Mouse (Mus musculus) forebrain, embryonic 13.5 days (tissue): ENCODE results near the gene Map2. TPM values are rescaled to one million over a fixed set of nuclear protein-coding genes. Genes with fewer than 3 reads are reported as not detected.

Experiments
- ATAC-seq: fragments of 200-750 bp; cut with Nextera tagmentation; 2 replicates; pipeline ENCODE4 v1.8.0; 2017
- H3K27ac ChIP-seq: fragments of 300-500 bp; sonication (generic); 2 replicates; pipeline ENCODE4 v1.5.1; 2015; ENCODE audit warnings: inconsistent platforms, mild to moderate bottlenecking, moderate library complexity
- H3K27me3 ChIP-seq: fragments of 300-500 bp; sonication (generic); 2 replicates; pipeline ENCODE4 v1.6.1; 2015; ENCODE audit warnings: mild to moderate bottlenecking, inconsistent platforms
- H3K36me3 ChIP-seq: fragments of 300-500 bp; sonication (generic); 2 replicates; pipeline ENCODE4 v1.6.1; 2015; ENCODE audit warnings: mild to moderate bottlenecking, inconsistent platforms; ENCODE audit not compliant: poor library complexity, severe bottlenecking
- H3K4me1 ChIP-seq: fragments of 300-500 bp; sonication (generic); 2 replicates; pipeline ENCODE4 v1.6.1; 2015; ENCODE audit warnings: inconsistent platforms
- H3K4me2 ChIP-seq: fragments of 300-500 bp; sonication (generic); 2 replicates; pipeline ENCODE4 v1.6.1; 2015; ENCODE audit warnings: inconsistent platforms, mild to moderate bottlenecking, moderate library complexity
- H3K4me3 ChIP-seq: fragments of 300-500 bp; sonication (generic); 2 replicates; pipeline ENCODE4 v1.5.1; 2015; ENCODE audit warnings: mild to moderate bottlenecking, inconsistent platforms
- H3K9ac ChIP-seq: fragments of 300-500 bp; sonication (generic); 2 replicates; pipeline ENCODE4 v1.6.1; 2015; ENCODE audit warnings: mild to moderate bottlenecking, inconsistent platforms
- H3K9me3 ChIP-seq: fragments of 300-500 bp; sonication (generic); replicated peaks from 2 replicates; pipeline ENCODE4 v1.6.1; 2016; ENCODE audit warnings: inconsistent platforms
- WGBS: fragments of 180-500 bp; shearing (Covaris S2); methylation state at CpG from one replicate; pipeline ENCODE4 v1.1.7; 2015; 5-methylcytosine and 5-hydroxymethylcytosine counted together
- polyA plus RNA-seq: library from polyadenylated mRNA; unstranded; fragments of >200 nt; fragmentation: Nextera tagmentation; extraction: Ambion mirVana; gene quantifications from 2 replicates; pipeline ENCODE4 v1.2.1, GENCODE M21; 2015

The Map2 gene
- polyA plus RNA-seq, 1 experiment from 2014 or later, result 332 TPM

DNA sequence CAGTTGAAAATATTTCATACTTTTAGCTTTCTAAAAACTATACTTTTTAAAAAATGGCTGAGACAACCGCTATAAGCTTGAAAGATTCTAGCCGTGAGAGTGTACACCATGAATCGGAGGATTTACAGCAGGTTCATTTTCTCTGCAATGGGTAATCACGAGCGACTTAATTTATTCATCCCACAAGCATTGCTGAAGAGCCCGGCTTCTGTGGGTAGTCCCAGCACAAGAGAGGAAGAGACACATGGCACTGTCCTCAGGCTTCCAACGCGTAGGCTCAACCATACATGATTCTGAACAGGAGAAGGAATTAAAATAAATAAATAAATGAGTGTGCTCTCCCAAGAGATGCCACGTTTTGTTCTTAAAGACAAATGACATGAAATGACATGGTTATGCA lies 148.4 kb downstream of the Map2 start:
- Histone ChIP-seq H3K9ac (peak overlapping the region; percentile 61), H3K27me3 (no peaks in the 10 kb centered on the region), H3K9me3 (no peaks in the 10 kb centered on the region), H3K4me2 (peak overlapping the region; percentile 54), H3K4me3 (peak overlapping the region; percentile 44), H3K4me1 (peaks cover 61% of the 10 kb centered on the region), H3K36me3 (peaks cover 3% of the 10 kb centered on the region; the same call in 1 of the 2 replicates), H3K27ac (peak overlapping the region; percentile 55)
- ATAC-seq, result peak; percentile 59
- 55% methylated on average over 9 of the region's 9 CpGs for WGBS

DNA sequence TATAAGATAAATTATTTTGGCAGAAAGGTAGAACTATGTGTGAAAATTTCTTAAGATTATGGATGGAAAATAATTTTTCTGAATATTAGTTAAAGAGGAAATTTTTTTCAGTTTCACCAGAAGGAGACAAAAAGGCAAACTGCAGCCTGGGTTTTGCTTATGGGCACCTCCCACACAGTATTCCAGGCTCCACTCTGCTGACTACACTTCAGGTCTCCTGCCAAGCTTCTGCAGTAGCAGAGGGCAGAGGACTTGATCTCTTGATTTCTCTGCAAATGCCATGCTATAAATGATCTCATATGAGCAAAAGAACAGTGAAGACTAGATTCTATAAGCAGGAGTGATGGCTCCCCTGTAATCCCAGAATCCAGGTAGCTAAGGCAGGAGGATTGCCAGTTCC lies 149.9 kb downstream of the Map2 start:
- peak overlapping the region; percentile 44 for H3K4me3 ChIP-seq
- no peak overlapping the region for H3K27ac ChIP-seq
- H3K36me3 ChIP-seq, result peaks cover 9% of the 10 kb centered on the region; the same call in 1 of the 2 replicates
- ATAC-seq, result no peak
- H3K4me2 ChIP-seq, result peak overlapping the region; percentile 54
- no peaks in the 10 kb centered on the region for H3K9me3 ChIP-seq
- peaks cover 63% of the 10 kb centered on the region for H3K4me1 ChIP-seq
- no peak overlapping the region for H3K9ac ChIP-seq
- H3K27me3 ChIP-seq, result no peaks in the 10 kb centered on the region

DNA sequence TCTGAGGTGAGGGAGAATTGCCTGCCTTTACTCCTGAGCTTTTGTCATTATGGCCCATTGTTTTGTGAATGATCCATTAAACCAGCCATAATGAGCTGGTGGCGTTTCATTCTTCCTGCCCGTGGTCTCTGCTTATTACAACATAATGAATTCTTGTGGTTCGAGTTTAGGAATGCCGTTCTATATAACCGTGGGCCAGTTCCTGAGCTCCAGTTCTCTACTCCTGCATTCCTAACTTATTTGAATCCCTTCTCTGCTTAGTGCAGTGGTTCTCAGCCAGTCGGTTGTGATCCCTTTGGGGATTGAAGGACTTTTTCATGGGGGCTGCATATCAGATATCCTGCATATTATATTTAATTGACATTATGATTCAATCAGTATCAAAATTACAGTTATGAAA lies 153.9 kb downstream of the Map2 start:
- H3K4me3 ChIP-seq, result no peak overlapping the region
- peaks cover 42% of the 10 kb centered on the region for H3K4me1 ChIP-seq
- H3K9me3 ChIP-seq, result no peaks in the 10 kb centered on the region
- H3K4me2 ChIP-seq, result no peak overlapping the region
- no peaks in the 10 kb centered on the region for H3K27me3 ChIP-seq
- no peak for ATAC-seq
- no peak overlapping the region for H3K27ac ChIP-seq
- H3K9ac ChIP-seq, result no peak overlapping the region
- WGBS, result 15% methylated on average over 6 of the region's 6 CpGs
- H3K36me3 ChIP-seq, result peaks cover 12% of the 10 kb centered on the region; the same call in 1 of the 2 replicates

DNA sequence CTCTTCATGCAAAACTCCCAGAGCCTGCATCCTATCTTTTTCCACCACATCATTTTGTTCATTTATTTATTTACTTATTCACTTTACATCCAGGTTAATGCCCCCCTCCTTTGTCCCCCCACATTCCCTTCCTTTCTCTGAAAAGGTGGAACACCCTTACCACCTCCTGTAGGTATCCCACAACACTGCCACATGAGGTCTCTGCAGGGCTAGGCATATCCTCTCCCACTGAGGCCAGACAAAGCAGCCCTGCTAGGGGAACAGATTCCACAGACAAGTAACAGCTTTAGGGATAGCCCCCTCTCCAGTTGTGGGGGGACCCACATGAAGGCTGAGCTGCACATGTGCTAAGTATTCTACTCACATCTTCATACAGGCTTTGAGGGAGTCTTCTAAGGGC lies 154.5 kb downstream of the Map2 start:
- Histone ChIP-seq H3K4me1 (peaks cover 36% of the 10 kb centered on the region), H3K27ac (no peak overlapping the region), H3K9me3 (no peaks in the 10 kb centered on the region), H3K36me3 (peaks cover 12% of the 10 kb centered on the region; the same call in 1 of the 2 replicates), H3K27me3 (no peaks in the 10 kb centered on the region), H3K4me3 (no peak overlapping the region), H3K4me2 (no peak overlapping the region), H3K9ac (no peak overlapping the region)
- 0 out of 2 replicates have a peak, but pooled peaks have one; percentile 19 for ATAC-seq

DNA sequence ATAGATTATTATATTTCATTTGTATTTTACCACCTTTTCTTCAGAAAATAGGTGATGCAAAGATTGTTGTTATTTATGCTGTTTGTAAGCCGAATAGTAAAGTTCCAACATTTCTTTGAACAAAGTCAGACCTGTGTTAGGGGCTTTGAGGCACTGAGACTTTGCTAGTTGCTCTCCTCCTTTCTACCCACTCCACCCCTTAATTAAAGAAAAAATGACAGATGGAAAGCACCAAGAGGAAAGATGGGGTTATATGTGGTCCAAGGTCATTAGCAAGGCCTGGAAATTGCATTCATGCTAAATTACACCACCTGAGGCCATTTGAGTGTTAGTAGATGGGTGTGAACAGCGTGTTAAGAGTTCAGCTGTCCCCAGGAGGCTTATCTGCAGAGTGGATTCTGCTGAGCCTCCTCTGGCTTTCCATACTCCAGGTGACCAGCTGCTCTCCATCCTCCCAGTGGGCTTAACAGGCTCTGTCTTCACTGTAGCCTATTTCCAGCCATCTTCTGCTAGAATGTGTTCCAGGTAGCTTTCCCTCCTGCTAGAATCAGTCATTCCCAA lies 160.7 kb downstream of the Map2 start:
- Histone ChIP-seq H3K36me3 (no peaks in the 10 kb centered on the region), H3K27ac (peak overlapping the region; percentile 46; the same call in 1 of the 2 replicates), H3K4me1 (peaks cover 28% of the 10 kb centered on the region), H3K9ac (no peak overlapping the region), H3K9me3 (no peaks in the 10 kb centered on the region), H3K4me2 (no peak overlapping the region), H3K27me3 (no peaks in the 10 kb centered on the region), H3K4me3 (no peak overlapping the region)
- WGBS, result 75% methylated on average over 2 of the region's 2 CpGs
- peak; percentile 44; the same call in 1 of the 2 replicates for ATAC-seq

DNA sequence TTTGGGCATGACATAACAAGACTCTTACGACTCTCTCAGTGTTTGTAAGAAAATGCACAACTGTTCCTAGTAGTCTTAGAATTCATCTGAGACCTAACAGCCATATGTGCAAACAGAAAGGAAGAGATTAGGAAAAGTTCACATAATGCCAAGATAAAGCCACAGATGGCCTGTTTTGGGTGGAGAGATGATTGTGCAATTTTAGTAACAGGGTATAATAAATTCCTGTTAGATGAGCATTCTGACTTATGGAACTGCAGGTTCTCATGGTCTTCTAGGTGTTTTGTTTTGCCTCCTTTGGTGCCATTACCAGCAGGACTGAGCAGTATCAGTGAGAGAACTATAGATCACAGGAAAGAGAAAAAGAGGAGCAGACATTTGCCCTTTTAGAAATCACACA lies 164.1 kb downstream of the Map2 start:
- Histone ChIP-seq H3K27me3 (no peaks in the 10 kb centered on the region), H3K4me1 (peaks cover 28% of the 10 kb centered on the region), H3K36me3 (0 out of 2 replicates have a peak, but pooled peaks cover 4% of the 10 kb centered on the region), H3K9ac (no peak overlapping the region), H3K9me3 (no peaks in the 10 kb centered on the region), H3K4me3 (no peak overlapping the region), H3K27ac (no peak overlapping the region; the same call in 1 of the 2 replicates), H3K4me2 (no peak overlapping the region)
- ATAC-seq, result no peak
- 61% methylated on average over 1 of the region's 1 CpGs for whole genome bisulfite sequencing

DNA sequence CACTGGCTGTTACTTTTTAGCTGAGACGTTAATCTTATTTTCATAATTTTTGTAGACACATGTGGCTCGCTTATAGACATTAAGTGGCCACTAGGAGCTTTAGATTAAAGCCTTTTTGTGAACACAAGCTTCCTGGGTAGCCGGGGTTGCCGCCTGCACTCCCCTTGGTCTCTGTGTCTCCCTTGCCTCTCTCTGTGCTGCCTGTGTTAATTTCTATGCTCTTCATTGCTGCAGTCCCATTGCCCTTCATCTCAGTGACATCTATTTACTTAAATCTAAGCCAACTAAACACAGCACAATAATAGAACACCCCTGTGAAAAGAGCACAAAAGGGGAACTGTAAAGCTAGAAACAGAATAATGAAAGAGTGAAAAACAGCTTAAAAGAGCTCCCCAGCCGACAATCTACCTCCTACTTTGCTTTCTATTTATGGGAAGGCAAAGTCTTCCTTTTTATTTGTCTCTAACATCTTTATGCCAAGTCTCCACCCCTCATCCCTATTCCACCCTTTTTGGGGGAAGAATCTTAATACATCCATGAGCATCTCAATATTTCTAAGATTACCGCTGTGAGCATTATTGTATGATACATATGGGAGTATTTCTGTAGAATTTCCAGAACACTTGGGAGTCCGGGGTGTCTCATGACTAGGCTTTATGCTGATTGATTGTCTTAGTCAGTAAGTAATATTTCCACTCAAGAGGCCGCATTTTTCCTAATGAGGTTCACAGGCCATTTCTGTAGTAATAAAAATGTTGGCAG lies 173.5 kb downstream of the Map2 start:
- WGBS, result 31% methylated on average over 8 of the region's 8 CpGs
- Histone ChIP-seq H3K9me3 (no peaks in the 10 kb centered on the region), H3K4me3 (no peak overlapping the region), H3K9ac (no peak overlapping the region), H3K4me2 (no peak overlapping the region), H3K36me3 (peaks cover 6% of the 10 kb centered on the region; the same call in 1 of the 2 replicates), H3K27me3 (no peaks in the 10 kb centered on the region), H3K4me1 (peaks cover 24% of the 10 kb centered on the region), H3K27ac (0 out of 2 replicates have a peak overlapping the region, but pooled peaks have one; percentile 3)
- peak; percentile 34; the same call in 1 of the 2 replicates for ATAC-seq

DNA sequence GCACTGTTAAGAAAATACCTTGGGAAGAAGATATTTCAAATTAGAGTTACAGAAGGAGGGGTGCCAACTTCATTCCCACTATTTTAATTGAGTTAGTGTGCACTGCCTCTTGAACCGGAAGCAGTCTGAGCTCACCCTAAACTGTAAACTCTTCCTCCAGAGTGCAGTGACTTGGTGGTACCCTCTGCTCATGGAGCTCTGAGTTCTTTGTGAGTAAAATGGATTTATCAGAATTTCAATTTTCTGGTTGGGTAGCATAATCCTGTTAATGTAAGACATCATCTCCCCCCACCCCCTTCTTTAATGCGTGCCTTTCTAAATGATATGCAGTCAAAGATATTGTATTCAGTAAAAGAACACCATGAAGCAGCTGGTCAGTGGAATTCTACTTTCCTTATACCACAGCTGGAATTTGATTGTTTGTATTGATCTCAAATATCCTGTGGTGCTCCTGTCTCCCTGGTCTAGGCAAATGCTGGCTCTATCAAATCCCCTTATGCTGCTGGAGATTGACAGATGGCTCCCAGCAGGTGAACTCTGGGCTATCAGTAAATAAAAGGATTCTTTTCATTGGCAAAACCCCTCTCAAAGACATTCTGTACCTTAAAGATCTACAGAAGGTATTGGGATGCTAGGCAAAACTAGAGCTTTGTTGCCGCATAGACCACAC lies 174.2 kb downstream of the Map2 start:
- WGBS, result 37% methylated on average over 3 of the region's 3 CpGs
- Histone ChIP-seq H3K4me3 (no peak overlapping the region), H3K36me3 (peaks cover 6% of the 10 kb centered on the region; the same call in 1 of the 2 replicates), H3K27me3 (no peaks in the 10 kb centered on the region), H3K27ac (no peak overlapping the region), H3K9ac (no peak overlapping the region), H3K4me1 (peaks cover 24% of the 10 kb centered on the region), H3K9me3 (no peaks in the 10 kb centered on the region), H3K4me2 (no peak overlapping the region)
- ATAC-seq, result peak; percentile 23; the same call in 1 of the 2 replicates

DNA sequence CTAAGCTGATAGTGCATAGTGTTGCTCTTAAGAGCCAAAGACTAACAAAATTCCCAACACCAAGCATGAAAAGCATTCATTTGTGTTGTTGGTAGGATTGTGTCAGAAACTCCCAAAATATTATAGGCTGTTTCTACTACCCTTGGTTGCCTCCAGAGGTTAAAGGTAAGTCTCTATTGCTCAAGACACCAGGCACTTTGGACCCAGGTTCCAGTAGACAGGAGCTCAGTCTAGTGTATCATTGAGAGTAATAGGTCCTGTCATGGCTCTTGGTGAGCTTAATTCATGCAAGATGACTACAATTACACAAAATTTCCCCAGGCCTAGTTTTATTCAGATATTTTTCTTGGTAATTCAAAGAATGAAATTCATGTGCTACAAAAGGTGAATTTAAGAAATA lies 176.3 kb downstream of the Map2 start:
- Histone ChIP-seq H3K36me3 (peaks cover 6% of the 10 kb centered on the region; the same call in 1 of the 2 replicates), H3K27ac (no peak overlapping the region), H3K4me1 (peaks cover 24% of the 10 kb centered on the region), H3K9me3 (no peaks in the 10 kb centered on the region), H3K27me3 (no peaks in the 10 kb centered on the region), H3K4me2 (no peak overlapping the region), H3K4me3 (no peak overlapping the region), H3K9ac (no peak overlapping the region)
- no peak for ATAC-seq

DNA sequence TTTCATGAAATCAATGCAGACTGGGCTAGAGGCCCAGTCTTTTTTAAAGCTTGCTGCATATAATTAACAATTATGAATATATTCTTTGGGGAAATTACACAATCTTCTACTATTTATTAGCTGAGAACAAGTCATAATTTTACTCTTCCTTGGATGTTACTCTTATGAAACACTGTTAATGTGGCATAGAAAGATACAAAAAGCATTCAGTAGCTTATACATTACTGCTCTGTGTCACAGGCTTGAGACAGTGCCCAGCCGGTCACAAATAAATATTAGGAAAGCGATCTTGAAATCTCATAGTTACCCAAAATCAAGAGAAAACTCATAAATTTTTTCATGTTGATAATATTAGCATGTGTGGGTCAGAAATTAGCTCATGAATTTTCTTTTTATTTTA lies 186.7 kb downstream of the Map2 start:
- H3K4me1 ChIP-seq, result peaks cover 7% of the 10 kb centered on the region
- peaks cover 23% of the 10 kb centered on the region for H3K36me3 ChIP-seq
- WGBS, result 89% methylated on average over 2 of the region's 2 CpGs
- no peak overlapping the region for H3K27ac ChIP-seq
- H3K4me2 ChIP-seq, result no peak overlapping the region
- no peak overlapping the region for H3K9ac ChIP-seq
- ATAC-seq, result no peak
- no peaks in the 10 kb centered on the region for H3K27me3 ChIP-seq
- H3K9me3 ChIP-seq, result no peaks in the 10 kb centered on the region
- no peak overlapping the region for H3K4me3 ChIP-seq

DNA sequence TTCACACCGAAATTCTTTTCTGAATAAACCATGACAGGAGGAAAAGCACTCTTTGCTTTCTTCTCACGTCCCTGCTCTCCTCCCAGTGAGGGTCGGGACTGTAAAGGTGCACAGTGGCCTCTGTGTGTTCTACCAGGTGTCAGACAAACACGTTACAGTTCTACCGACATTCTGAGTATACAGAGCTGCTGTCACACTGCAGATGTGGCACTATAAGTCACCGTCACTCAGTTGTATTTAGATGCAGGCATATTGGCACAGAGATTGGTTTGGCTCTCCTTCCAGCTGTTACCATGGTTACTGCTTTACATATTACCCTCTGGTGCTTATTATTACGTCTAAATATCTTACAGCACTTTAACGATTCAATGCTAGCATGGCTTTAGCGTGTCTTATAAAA lies 188.2 kb downstream of the Map2 start:
- Histone ChIP-seq H3K27me3 (no peaks in the 10 kb centered on the region), H3K4me3 (no peak overlapping the region), H3K36me3 (peaks cover 35% of the 10 kb centered on the region), H3K4me2 (no peak overlapping the region), H3K9me3 (no peaks in the 10 kb centered on the region), H3K4me1 (peaks cover 7% of the 10 kb centered on the region), H3K9ac (no peak overlapping the region), H3K27ac (no peak overlapping the region; the same call in 1 of the 2 replicates)
- ATAC-seq, result peak; percentile 48; the same call in 1 of the 2 replicates
- 55% methylated on average over 9 of the region's 9 CpGs for WGBS

DNA sequence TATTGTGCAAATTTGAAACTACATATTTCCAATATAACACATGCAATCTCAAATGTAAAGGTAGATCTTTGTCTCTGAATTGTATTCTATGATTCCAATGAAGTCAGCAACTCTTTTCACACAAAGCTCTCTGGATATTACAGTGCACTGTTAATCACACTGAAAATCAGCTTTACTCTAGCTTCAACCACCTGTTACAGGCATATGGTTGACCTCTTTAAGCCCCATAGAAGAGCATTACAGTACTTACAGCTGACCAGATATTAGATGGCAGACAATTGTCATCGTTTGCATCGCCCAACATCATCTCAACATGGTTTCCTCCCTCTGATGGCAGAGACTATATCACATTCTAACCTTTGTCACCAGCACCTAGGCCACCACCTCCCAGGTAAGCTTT lies 189.3 kb downstream of the Map2 start:
- Histone ChIP-seq H3K4me3 (no peak overlapping the region), H3K9ac (no peak overlapping the region), H3K36me3 (peaks cover 36% of the 10 kb centered on the region), H3K9me3 (no peaks in the 10 kb centered on the region), H3K27ac (no peak overlapping the region), H3K27me3 (no peaks in the 10 kb centered on the region), H3K4me2 (no peak overlapping the region), H3K4me1 (peaks cover 7% of the 10 kb centered on the region)
- ATAC-seq, result no peak
- 94% methylated on average over 2 of the region's 2 CpGs for WGBS
